Mouse (Mus musculus) granulocyte monocyte progenitor cell, adult 5-6 weeks (primary cell): ENCODE data around the gene Popdc2. TPM values are rescaled to one million over a fixed set of nuclear protein-coding genes. Genes with fewer than 3 reads are reported as not detected.

Experiments
- ATAC-seq: replicated peaks from 2 replicates; pipeline ENCODE4 v1.8.0; 2016; ENCODE audit warnings: mild to moderate bottlenecking, moderate TSS enrichment, inconsistent platforms; ENCODE audit not compliant: poor library complexity, severe bottlenecking
- total RNA-seq, 2 experiments: library from RNA; stranded (forward) in 1 of 2; stranded (reverse) in 1 of 2; fragments of 200-712, 200-1000 nt in 1 of 2; fragments of >200 nt in 1 of 2; fragmentation: Nextera tagmentation in 1 of 2; gene quantifications; 2 replicates each; pipeline ENCODE4 v1.2.3; 2014 to 2017

Gene Popdc2
- total RNA-seq, 2 experiments from 2014 or later, result not detected

GRCm38 (mm10) chr16:38398266-38398665 lies 36.3 kb downstream of the Popdc2 start:
- no peak for ATAC-seq

DNA sequence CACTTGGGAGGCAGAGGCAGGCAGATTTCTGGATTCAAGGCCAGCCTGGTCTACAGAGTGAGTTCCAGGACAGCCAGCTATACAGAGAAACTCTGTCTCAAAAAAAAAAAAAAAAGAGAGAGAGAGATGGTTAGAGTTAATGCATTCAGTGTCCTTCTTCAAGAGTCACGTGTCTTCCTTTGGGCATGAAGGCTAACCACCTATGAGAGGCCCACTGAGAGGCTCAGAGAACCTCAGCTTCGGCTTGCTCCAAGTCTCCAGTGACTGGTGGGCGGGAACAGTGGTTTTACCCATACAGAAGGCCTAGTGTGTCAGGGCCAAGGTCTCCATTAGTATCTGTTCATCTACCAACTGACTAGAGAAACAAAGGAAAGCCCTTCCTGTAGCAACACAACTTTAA lies 37.1 kb downstream of the Popdc2 start:
- ATAC-seq, result no peak

DNA sequence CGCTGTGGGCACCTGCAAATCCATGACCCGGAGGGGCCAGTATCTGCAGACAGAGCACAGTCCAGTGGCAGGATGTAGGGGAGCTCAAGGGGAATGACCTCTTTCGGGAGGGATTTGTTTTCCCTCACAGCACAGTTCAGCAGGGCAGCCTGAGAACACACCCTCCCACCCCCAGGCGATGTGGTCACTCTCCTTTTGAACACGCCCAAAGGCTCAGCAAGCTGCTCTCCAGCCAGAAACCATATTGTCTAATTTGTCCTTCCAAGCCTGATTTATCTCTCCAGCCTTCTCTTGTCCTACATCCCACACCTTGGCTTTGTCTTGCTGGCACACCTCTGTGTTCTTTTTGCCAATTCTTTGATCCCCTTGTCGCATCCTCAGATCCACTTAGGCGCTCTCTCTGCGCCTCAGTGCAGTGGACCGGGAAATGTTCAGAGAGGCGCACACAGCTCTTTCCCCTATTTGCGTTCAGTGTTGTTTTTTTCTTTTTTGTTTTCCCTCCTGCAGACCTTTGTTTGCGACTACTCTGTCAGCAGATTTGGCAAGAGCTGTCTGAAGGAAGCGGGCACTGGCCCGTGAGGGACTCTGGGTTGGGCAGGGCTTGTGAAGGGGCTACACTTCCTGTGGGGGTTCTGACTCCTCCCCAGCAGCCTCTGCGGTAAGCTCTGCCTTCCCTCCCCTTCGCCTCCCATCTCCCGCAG lies 37.7 kb downstream of the Popdc2 start:
- ATAC-seq, result peak; percentile 54

DNA sequence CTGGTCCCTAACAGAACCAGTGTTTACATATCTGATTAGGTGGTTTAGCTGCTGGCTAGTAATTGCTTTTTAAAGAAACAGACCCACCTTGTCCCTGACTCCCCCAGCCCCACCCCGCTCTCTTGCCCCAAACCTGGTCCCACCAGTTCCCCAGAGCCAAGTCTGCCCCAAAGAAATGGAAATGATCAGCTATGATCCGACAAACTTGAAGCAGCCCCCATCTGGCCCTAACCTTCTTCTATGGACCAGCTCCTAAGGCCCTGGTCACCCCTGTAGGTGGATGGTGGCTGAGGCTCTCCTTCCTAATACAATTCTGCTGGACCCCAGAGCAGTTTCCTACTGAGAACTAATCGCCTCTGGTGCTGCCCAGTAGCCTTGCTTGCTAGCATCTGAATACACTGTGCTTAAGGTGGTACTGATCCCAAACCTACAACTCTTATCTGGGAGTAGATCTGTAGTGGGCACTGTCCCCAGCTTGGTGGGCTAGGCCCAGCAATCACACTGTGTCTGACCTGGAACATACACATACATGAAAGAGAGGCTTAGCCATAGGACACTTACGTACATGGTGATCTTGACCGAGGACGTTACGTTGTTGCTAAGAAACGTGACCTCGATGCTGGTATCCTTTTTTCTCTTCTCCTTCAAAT lies 38.4 kb downstream of the Popdc2 start:
- ATAC-seq, result no peak

GRCm38 (mm10) chr16:38401468-38401867 lies 39.5 kb downstream of the Popdc2 start:
- ATAC-seq, result no peak

DNA sequence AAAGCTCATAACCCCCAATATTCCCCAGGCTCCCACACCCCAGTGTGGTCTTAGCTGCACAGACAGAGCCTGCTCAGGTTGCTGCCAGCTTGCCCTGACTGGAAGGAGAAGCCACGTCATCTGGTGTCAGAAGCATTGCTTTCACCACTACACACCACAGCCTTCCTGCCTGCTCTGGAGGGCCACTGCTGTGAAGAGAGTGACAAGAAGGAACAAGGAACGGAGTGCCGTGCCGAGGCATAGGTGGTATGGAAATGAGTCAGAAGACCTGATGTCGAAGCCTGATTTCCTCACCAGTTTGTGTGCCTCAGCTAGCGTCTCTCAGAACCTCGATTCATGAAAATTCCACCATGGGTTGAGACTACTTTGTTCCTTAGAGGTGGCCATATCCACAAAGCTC lies 41.6 kb downstream of the Popdc2 start:
- peak; percentile 84 for ATAC-seq

DNA sequence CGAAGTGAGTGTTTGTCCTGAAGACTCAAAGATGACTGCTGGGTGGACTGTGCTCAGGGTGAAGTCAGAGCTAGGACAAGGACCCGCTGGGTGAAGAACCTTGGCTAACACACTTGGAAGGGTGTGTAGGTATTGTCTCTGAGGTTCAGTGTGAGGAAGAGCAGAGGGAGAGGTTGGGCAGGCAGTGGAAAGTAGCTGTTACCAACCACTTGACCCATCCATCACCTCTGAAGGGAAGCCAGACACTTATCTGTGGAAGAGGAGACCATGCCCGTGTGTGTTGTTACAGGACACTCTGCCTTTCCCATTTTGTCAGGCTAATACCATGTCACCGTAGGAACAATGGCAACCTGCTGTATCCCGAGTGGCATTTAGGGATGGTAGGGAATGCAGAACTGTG lies 44.3 kb downstream of the Popdc2 start:
- no peak for ATAC-seq

- ATAC-seq, result peak; percentile 58
These were observed 44.7 kb downstream of the Popdc2 start for GRCm38 (mm10) chr16:38406708-38407107.

DNA sequence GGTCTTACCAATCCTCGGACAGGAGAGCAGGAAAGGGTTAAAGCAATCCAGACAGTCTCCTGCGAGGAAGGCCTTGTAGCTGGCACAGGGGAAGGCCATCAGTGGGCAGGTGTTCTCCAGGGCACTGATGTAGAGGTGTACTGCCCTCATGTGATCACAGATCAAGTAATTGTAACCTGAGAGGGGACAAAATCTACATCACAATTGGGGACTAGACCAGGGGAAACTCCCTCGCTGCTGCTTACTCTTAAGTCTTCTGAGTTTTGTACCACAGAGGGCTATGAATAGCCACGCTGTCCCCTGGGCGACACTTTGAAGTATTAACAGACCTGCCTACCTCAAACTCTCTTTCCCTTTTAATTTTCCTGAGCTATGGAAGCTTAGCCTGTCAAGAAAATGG lies 45.6 kb downstream of the Popdc2 start:
- ATAC-seq, result no peak

DNA sequence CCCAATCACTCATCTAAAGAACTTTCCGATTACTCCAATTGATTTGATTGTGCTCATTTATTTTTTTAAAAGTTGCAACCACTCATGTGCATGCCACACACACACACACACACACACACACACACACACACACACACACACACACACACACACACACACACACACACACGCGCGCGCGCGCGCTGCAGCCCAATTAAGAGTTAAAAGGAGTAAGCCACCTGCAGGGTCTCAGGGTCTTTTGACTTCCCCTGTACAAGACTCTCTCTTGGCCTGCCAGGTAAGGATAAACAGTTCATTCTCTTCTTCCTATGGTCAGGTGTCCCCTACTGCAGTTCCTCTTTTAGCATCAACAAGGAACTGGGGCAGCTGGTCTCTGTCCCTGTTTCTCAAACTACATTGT lies 46.4 kb downstream of the Popdc2 start:
- ATAC-seq, result no peak

DNA sequence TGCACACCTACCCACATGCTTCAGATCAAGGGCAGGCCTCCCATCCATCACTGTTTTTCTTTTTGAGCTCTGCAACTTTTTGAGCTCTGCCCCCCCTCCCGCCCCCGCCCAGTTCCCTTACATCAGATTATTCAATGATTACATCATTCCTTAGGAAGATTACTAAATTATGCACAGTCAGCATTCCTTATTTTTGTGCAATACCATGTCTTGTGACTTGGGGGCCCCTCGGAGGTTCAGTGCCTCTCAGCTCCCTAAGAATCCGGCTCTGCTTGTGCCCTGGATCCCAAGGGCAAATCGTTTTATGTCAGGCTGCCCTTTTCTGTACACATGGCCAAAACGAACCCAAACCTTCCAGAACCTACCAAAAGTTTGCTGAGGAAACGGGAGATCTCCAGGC lies 52.9 kb downstream of the Popdc2 start:
- peak; percentile 76 for ATAC-seq

- ATAC-seq, result no peak
These were observed 63.4 kb downstream of the Popdc2 start for GRCm38 (mm10) chr16:38425374-38425773.

GRCm38 (mm10) chr16:38425799-38426198 lies 63.8 kb downstream of the Popdc2 start:
- ATAC-seq, result no peak

Other genes starting within 250 kb of the Popdc2 start
- 0.26 TPM in 1 of 2 replicates, not detected in the other for gene Nr1i2, start 67.4 kb upstream of the Popdc2 start, total RNA-seq (2014; fragmentation: Nextera tagmentation)
- not detected in 2 replicates for gene Nr1i2, start 67.4 kb upstream of the Popdc2 start, total RNA-seq (2017)
- gene Maats1, start 20.1 kb upstream of the Popdc2 start, total RNA-seq (2014; fragmentation: Nextera tagmentation), result not detected in 2 replicates
- gene Maats1, start 20.1 kb upstream of the Popdc2 start, total RNA-seq (2017), result not detected in 2 replicates
- gene Cox17, start 15.2 kb upstream of the Popdc2 start, total RNA-seq (2014; fragmentation: Nextera tagmentation), result 124 and 168 TPM in 2 replicates
- gene Cox17, start 15.2 kb upstream of the Popdc2 start, total RNA-seq (2017), result 185 and 260 TPM in 2 replicates
- gene Gm21987, start 15.2 kb upstream of the Popdc2 start, total RNA-seq (2014; fragmentation: Nextera tagmentation), result not detected in 2 replicates
- gene Gm21987, start 15.2 kb upstream of the Popdc2 start, total RNA-seq (2017), result not detected in 2 replicates
- not detected in 2 replicates for gene Pla1a, start 70.9 kb downstream of the Popdc2 start, total RNA-seq (2014; fragmentation: Nextera tagmentation)
- not detected in 2 replicates for gene Pla1a, start 70.9 kb downstream of the Popdc2 start, total RNA-seq (2017)
- gene Adprh, start 90.5 kb downstream of the Popdc2 start, total RNA-seq (2014; fragmentation: Nextera tagmentation), result 18.9 and 31.5 TPM in 2 replicates
- 10.8 and 15.0 TPM in 2 replicates for gene Adprh, start 90.5 kb downstream of the Popdc2 start, total RNA-seq (2017)
- gene Cd80, start 93.4 kb downstream of the Popdc2 start, total RNA-seq (2014; fragmentation: Nextera tagmentation), result 0.21 TPM in 1 of 2 replicates, not detected in the other
- gene Cd80, start 93.4 kb downstream of the Popdc2 start, total RNA-seq (2017), result 0.52 TPM in 1 of 2 replicates, not detected in the other
- gene Timmdc1, start 160.5 kb downstream of the Popdc2 start, total RNA-seq (2014; fragmentation: Nextera tagmentation), result 13.7 and 15.0 TPM in 2 replicates
- 31.5 and 33.1 TPM in 2 replicates for gene Timmdc1, start 160.5 kb downstream of the Popdc2 start, total RNA-seq (2017)
- 24.7 and 41.3 TPM in 2 replicates for gene Poglut1, start 188.0 kb downstream of the Popdc2 start, total RNA-seq (2014; fragmentation: Nextera tagmentation)
- 19.8 and 22.6 TPM in 2 replicates for gene Poglut1, start 188.0 kb downstream of the Popdc2 start, total RNA-seq (2017)
- gene Tmem39a, start 196.5 kb downstream of the Popdc2 start, total RNA-seq (2014; fragmentation: Nextera tagmentation), result 58.2 and 91.5 TPM in 2 replicates
- 70.2 and 105 TPM in 2 replicates for gene Tmem39a, start 196.5 kb downstream of the Popdc2 start, total RNA-seq (2017)